Mouse (Mus musculus): ENCODE measurements around the gene Zdhhc13.

The Zdhhc13 gene

GRCm38 (mm10) chr7:48788348-48788747 is 455 bp upstream of the Zdhhc13 start:
- no peak for DNase-seq

GRCm38 (mm10) chr7:48790117-48790516 is 1.3 kb downstream of the Zdhhc13 start:
- DNase-seq: no peak

- DNase-seq: no peak
These were observed 2.6 kb downstream of the Zdhhc13 start for GRCm38 (mm10) chr7:48791412-48791811.

GRCm38 (mm10) chr7:48795130-48795529 is 6.3 kb downstream of the Zdhhc13 start:
- no peak for DNase-seq

- DNase-seq: no peak
These were observed 14.6 kb downstream of the Zdhhc13 start for GRCm38 (mm10) chr7:48803381-48803780.

GRCm38 (mm10) chr7:48806587-48806986 is 17.8 kb downstream of the Zdhhc13 start:
- no peak for DNase-seq

GRCm38 (mm10) chr7:48810652-48811051 is 21.8 kb downstream of the Zdhhc13 start:
- no peak for DNase-seq

- no peak for DNase-seq
These were observed 23.6 kb downstream of the Zdhhc13 start for GRCm38 (mm10) chr7:48812358-48812757.

GRCm38 (mm10) chr7:48813594-48813993 is 24.8 kb downstream of the Zdhhc13 start:
- DNase-seq: no peak

GRCm38 (mm10) chr7:48821654-48822053 is 32.9 kb downstream of the Zdhhc13 start:
- no peak for DNase-seq

GRCm38 (mm10) chr7:48823621-48824020 is 34.8 kb downstream of the Zdhhc13 start:
- DNase-seq: no peak

- no peak for DNase-seq
These were observed 35.9 kb downstream of the Zdhhc13 start for GRCm38 (mm10) chr7:48824671-48825070.

GRCm38 (mm10) chr7:48825170-48825569 is 36.4 kb downstream of the Zdhhc13 start:
- no peak for DNase-seq

GRCm38 (mm10) chr7:48829177-48829910 is 40.5 kb downstream of the Zdhhc13 start:
- no peak for DNase-seq

- no peak for DNase-seq
These were observed 41.6 kb downstream of the Zdhhc13 start for GRCm38 (mm10) chr7:48830395-48830794.

- no peak for DNase-seq
These were observed 43.9 kb downstream of the Zdhhc13 start for GRCm38 (mm10) chr7:48832735-48833134.

- no peak for DNase-seq
These were observed 45.7 kb downstream of the Zdhhc13 start for GRCm38 (mm10) chr7:48834371-48834970.

GRCm38 (mm10) chr7:48834989-48835626 is 46.3 kb downstream of the Zdhhc13 start:
- DNase-seq: no peak

GRCm38 (mm10) chr7:48836949-48837348 is 48.1 kb downstream of the Zdhhc13 start:
- DNase-seq: no peak

- DNase-seq: no peak
These were observed 49.6 kb downstream of the Zdhhc13 start for GRCm38 (mm10) chr7:48838434-48838833.

- DNase-seq: no peak
These were observed 51.7 kb downstream of the Zdhhc13 start for GRCm38 (mm10) chr7:48840545-48840944.

GRCm38 (mm10) chr7:48841538-48841937 is 52.7 kb downstream of the Zdhhc13 start:
- DNase-seq: no peak

GRCm38 (mm10) chr7:48842353-48842752 is 53.5 kb downstream of the Zdhhc13 start:
- DNase-seq: no peak

- DNase-seq: no peak
These were observed 54.7 kb downstream of the Zdhhc13 start for GRCm38 (mm10) chr7:48843541-48843940.
